Mouse (Mus musculus) limb, embryonic 11.5 days (tissue): Measurements from ENCODE around the gene Zfp949. TPM values are rescaled to one million over a fixed set of nuclear protein-coding genes. Genes with fewer than 3 reads are reported as not detected.
"Not testable (repeated sequence)": the region's sequence is repeated elsewhere in the genome, so short reads cannot be mapped to it uniquely, and the experiment has no call there.

Experiments used
- ATAC-seq: fragments of 200-750 bp; cut with Nextera tagmentation; 2 replicates; pipeline ENCODE4 v1.8.0; 2017; ENCODE audit warnings: low read depth; ENCODE audit not compliant: insufficient number of reproducible peaks, low FRiP score, low TSS enrichment
- DNase-seq: peaks from one replicate; pipeline ENCODE4 v3.0.0-alpha.2; 2015; ENCODE audit warnings: low spot score
- H3K27ac ChIP-seq: fragments of 300-500 bp; sonication (generic); replicated peaks from 2 replicates; pipeline ENCODE4 v1.5.1; 2014; ENCODE audit warnings: low read depth, mild to moderate bottlenecking, low read length
- H3K27me3 ChIP-seq: fragments of 300-500 bp; sonication (generic); 2 replicates; pipeline ENCODE4 v1.6.1; 2014; ENCODE audit warnings: mild to moderate bottlenecking, low read length, mixed read lengths; ENCODE audit not compliant: control insufficient read depth, insufficient read depth
- H3K36me3 ChIP-seq: fragments of 300-500 bp; sonication (generic); 2 replicates; pipeline ENCODE4 v1.6.1; 2014; ENCODE audit warnings: mild to moderate bottlenecking, low read length, moderate library complexity, mixed read lengths; ENCODE audit not compliant: control insufficient read depth, insufficient read depth
- H3K4me1 ChIP-seq: fragments of 300-500 bp; sonication (generic); 2 replicates; pipeline ENCODE4 v1.6.1; 2014; ENCODE audit warnings: low read length, mixed read lengths; ENCODE audit not compliant: control insufficient read depth, insufficient read depth
- H3K4me2 ChIP-seq: fragments of 300-500 bp; sonication (generic); 2 replicates; pipeline ENCODE4 v1.6.1; 2014; ENCODE audit warnings: low read depth, mild to moderate bottlenecking, moderate library complexity; ENCODE audit not compliant: severe bottlenecking
- H3K4me3 ChIP-seq: fragments of 300-500 bp; sonication (generic); 2 replicates; pipeline ENCODE4 v1.5.1; 2014; ENCODE audit warnings: low read depth, low read length
- H3K9ac ChIP-seq: fragments of 300-500 bp; sonication (generic); 2 replicates; pipeline ENCODE4 v1.6.1; 2014; ENCODE audit warnings: mild to moderate bottlenecking, low read length
- H3K9me3 ChIP-seq: fragments of 300-500 bp; sonication (generic); 2 replicates; pipeline ENCODE4 v1.6.1; 2016; ENCODE audit warnings: low read length; ENCODE audit not compliant: control insufficient read depth
- WGBS: fragments of 180-500 bp; shearing (Covaris S2); extraction: QIAGEN DNeasy Blood & Tissue Kit; methylation state at CpG from one replicate; pipeline ENCODE4 v1.1.7; 2014; 5-methylcytosine and 5-hydroxymethylcytosine counted together
- polyA plus RNA-seq: library from polyadenylated mRNA; unstranded; fragments of >200 nt; fragmentation: Nextera tagmentation; extraction: Ambion mirVana; gene quantifications from 2 replicates; pipeline ENCODE4 v1.2.1, GENCODE M21; 2014

Gene Zfp949
- polyA plus RNA-seq, 1 experiment from 2014 or later, result 9.0 TPM

- ATAC-seq (peak; percentile 18; the same call in 1 of the 2 replicates), DNase-seq (peak; percentile 47)
- Histone ChIP-seq H3K27me3 (no peaks in the 10 kb centered on the region), H3K9me3 (no peaks in the 10 kb centered on the region), H3K27ac (no peak overlapping the region), H3K9ac (no peak overlapping the region), H3K4me3 (peak overlapping the region; percentile 77), H3K4me2 (peak overlapping the region; percentile 54), H3K4me1 (0 out of 2 replicates have a peak, but pooled peaks cover 6% of the 10 kb centered on the region), H3K36me3 (no peaks in the 10 kb centered on the region)
- 32% methylated on average over 7 of the region's 7 CpGs for WGBS
Measured at GRCm38 (mm10) chr9:88547270-88547669, 550 bp upstream of the Zfp949 start.

- no peaks in the 10 kb centered on the region for H3K27me3 ChIP-seq
- peak overlapping the region; percentile 66 for H3K9ac ChIP-seq
- no peaks in the 10 kb centered on the region for H3K36me3 ChIP-seq
- ATAC-seq (0 out of 2 replicates have a peak, but pooled peaks have one; percentile 14), DNase-seq (no peak)
- H3K27ac ChIP-seq, result no peak overlapping the region; the same call in 1 of the 2 replicates
- peak overlapping the region; percentile 77 for H3K4me3 ChIP-seq
- H3K9me3 ChIP-seq, result no peaks in the 10 kb centered on the region
- WGBS, result 6% methylated on average over 8 of the region's 8 CpGs
- peak overlapping the region; percentile 54 for H3K4me2 ChIP-seq
- H3K4me1 ChIP-seq, result 0 out of 2 replicates have a peak, but pooled peaks cover 6% of the 10 kb centered on the region
Measured at GRCm38 (mm10) chr9:88548614-88548945, 760 bp downstream of the Zfp949 start.

GRCm38 (mm10) chr9:88553071-88553470 lies 5.3 kb downstream of the Zfp949 start:
- Histone ChIP-seq H3K4me1 (0 out of 2 replicates have a peak, but pooled peaks cover 6% of the 10 kb centered on the region), H3K9ac (no peak overlapping the region), H3K4me2 (no peak overlapping the region), H3K27me3 (no peaks in the 10 kb centered on the region), H3K27ac (no peak overlapping the region), H3K36me3 (no peaks in the 10 kb centered on the region), H3K4me3 (no peak overlapping the region), H3K9me3 (no peaks in the 10 kb centered on the region)
- DNase-seq (no peak), ATAC-seq (no peak)
- WGBS, result 95% methylated on average over 14 of the region's 14 CpGs

GRCm38 (mm10) chr9:88558146-88558545 lies 10.3 kb downstream of the Zfp949 start:
- Histone ChIP-seq H3K4me3 (no peak overlapping the region), H3K27ac (no peak overlapping the region), H3K9me3 (no peaks in the 10 kb centered on the region), H3K4me2 (no peak overlapping the region), H3K36me3 (no peaks in the 10 kb centered on the region; the same call in 1 of the 2 replicates), H3K27me3 (no peaks in the 10 kb centered on the region), H3K4me1 (no peaks in the 10 kb centered on the region), H3K9ac (no peak overlapping the region)
- no peak for ATAC-seq
- DNase-seq, result no peak
- 91% methylated on average over 4 of the region's 4 CpGs for WGBS

GRCm38 (mm10) chr9:88561476-88561875 lies 13.7 kb downstream of the Zfp949 start:
- not testable (repeated sequence) for H3K4me1 ChIP-seq, H3K9me3 ChIP-seq, H3K36me3 ChIP-seq, H3K27me3 ChIP-seq, DNase-seq, H3K4me3 ChIP-seq, H3K27ac ChIP-seq, H3K4me2 ChIP-seq, ATAC-seq, H3K9ac ChIP-seq
- WGBS, result 96% methylated on average over 2 of the region's 2 CpGs

- not testable (repeated sequence) for H3K9ac ChIP-seq, H3K4me2 ChIP-seq, DNase-seq, H3K9me3 ChIP-seq, H3K4me3 ChIP-seq, H3K4me1 ChIP-seq, H3K27ac ChIP-seq, H3K27me3 ChIP-seq, ATAC-seq
- WGBS, result 98% methylated on average over 3 of the region's 3 CpGs
- H3K36me3 ChIP-seq, result peaks cover 15% of the 10 kb centered on the region; the same call in 1 of the 2 replicates
Measured at GRCm38 (mm10) chr9:88570471-88570870, 22.7 kb downstream of the Zfp949 start.

- H3K27ac ChIP-seq, H3K9me3 ChIP-seq, H3K4me2 ChIP-seq, H3K36me3 ChIP-seq, ATAC-seq, DNase-seq, H3K27me3 ChIP-seq, H3K4me1 ChIP-seq, H3K4me3 ChIP-seq, H3K9ac ChIP-seq: not testable (repeated sequence)
- WGBS, result 84% methylated on average over 2 of the region's 2 CpGs
Measured at GRCm38 (mm10) chr9:88580591-88580990, 32.8 kb downstream of the Zfp949 start, which contains the start of gene Trim43a. Trim43a (plus strand) TSS chr9:88580891.

GRCm38 (mm10) chr9:88593708-88594107 lies 45.9 kb downstream of the Zfp949 start:
- not testable (repeated sequence) for ATAC-seq, DNase-seq, H3K36me3 ChIP-seq, H3K4me3 ChIP-seq, H3K9me3 ChIP-seq, H3K27ac ChIP-seq, H3K4me2 ChIP-seq, H3K4me1 ChIP-seq, H3K27me3 ChIP-seq, H3K9ac ChIP-seq
- WGBS, result 71% methylated on average over 6 of the region's 6 CpGs
